Mouse (Mus musculus): ENCODE results near the gene Slc25a23. TPM values are rescaled to one million over a fixed set of nuclear protein-coding genes. Genes with fewer than 3 reads are reported as not detected.
"Not testable (repeated sequence)": the region's sequence is repeated elsewhere in the genome, so short reads cannot be mapped to it uniquely, and the experiment has no call there.

Slc25a23 gene
- polyA plus RNA-seq, 1 experiment from 2014 or later, result 45.0 TPM

- no peak overlapping the region for H3K4me2 ChIP-seq
- no peak overlapping the region for H3K9ac ChIP-seq
- H3K36me3 ChIP-seq, result no peaks in the 10 kb centered on the region
- H3K4me3 ChIP-seq, result no peak overlapping the region
- H3K27ac ChIP-seq (replicated peaks), result no peak overlapping the region
- peaks cover 8% of the 10 kb centered on the region for H3K4me1 ChIP-seq (replicated peaks)
- H3K9me3 ChIP-seq, result no peaks in the 10 kb centered on the region
- peaks cover 20% of the 10 kb centered on the region for H3K27me3 ChIP-seq
- no peak for ATAC-seq (ENCODE audit: low FRiP score, low read depth)
- WGBS, result 63% methylated on average over 5 of the region's 5 CpGs
Measured at GRCm38 (mm10) chr17:57066908-57067307, 7.2 kb upstream of the Slc25a23 start.

- 12% methylated on average over 8 of the region's 8 CpGs for WGBS
Measured at GRCm38 (mm10) chr17:57063031-57063430, 3.4 kb upstream of the Slc25a23 start.

GRCm38 (mm10) chr17:57062548-57062947 is 2.9 kb upstream of the Slc25a23 start:
- H3K27ac ChIP-seq (replicated peaks), result no peak overlapping the region
- peak overlapping the region; percentile 39 for H3K4me3 ChIP-seq
- peak overlapping the region; percentile 65 for H3K4me2 ChIP-seq
- peaks cover 32% of the 10 kb centered on the region for H3K4me1 ChIP-seq (replicated peaks)
- no peak overlapping the region for H3K9ac ChIP-seq
- no peaks in the 10 kb centered on the region for H3K9me3 ChIP-seq
- WGBS, result under 1% methylated on average over 22 of the region's 22 CpGs
- no peak for ATAC-seq (ENCODE audit: low FRiP score, low read depth)
- H3K36me3 ChIP-seq, result no peaks in the 10 kb centered on the region
- peaks cover 25% of the 10 kb centered on the region for H3K27me3 ChIP-seq

More at GRCm38 (mm10) chr17:57063031-57063430, 3.4 kb upstream of the Slc25a23 start:
- Histone ChIP-seq H3K4me2 (no peak overlapping the region), H3K9ac (no peak overlapping the region), H3K27ac (replicated peaks) (no peak overlapping the region), H3K27me3 (peaks cover 25% of the 10 kb centered on the region), H3K4me1 (replicated peaks) (peaks cover 28% of the 10 kb centered on the region), H3K9me3 (no peaks in the 10 kb centered on the region), H3K4me3 (no peak overlapping the region), H3K36me3 (no peaks in the 10 kb centered on the region)
- no peak for ATAC-seq (ENCODE audit: low FRiP score, low read depth)

- H3K36me3 ChIP-seq, result no peaks in the 10 kb centered on the region
- no peak for ATAC-seq (ENCODE audit: low FRiP score, low read depth)
- H3K4me2 ChIP-seq, result peak overlapping the region; percentile 65
- peaks cover 32% of the 10 kb centered on the region for H3K4me1 ChIP-seq (replicated peaks)
- peak overlapping the region; percentile 39 for H3K4me3 ChIP-seq
- H3K9ac ChIP-seq, result peak overlapping the region; percentile 17; the same call in 1 of the 2 replicates
- no peaks in the 10 kb centered on the region for H3K9me3 ChIP-seq
- H3K27ac ChIP-seq (replicated peaks), result no peak overlapping the region
- H3K27me3 ChIP-seq, result peaks cover 25% of the 10 kb centered on the region
- 2% methylated on average over 38 of the region's 39 CpGs for WGBS
Measured at GRCm38 (mm10) chr17:57062011-57062521, 2.4 kb upstream of the Slc25a23 start.

- H3K4me1 ChIP-seq (replicated peaks), result peaks cover 32% of the 10 kb centered on the region
- H3K27ac ChIP-seq (replicated peaks), result no peak overlapping the region
- H3K4me3 ChIP-seq, result peak overlapping the region; percentile 94
- H3K9me3 ChIP-seq, result no peaks in the 10 kb centered on the region
- no peak overlapping the region for H3K9ac ChIP-seq
- peak overlapping the region; percentile 72 for H3K4me2 ChIP-seq
- 42% methylated on average over 10 of the region's 10 CpGs for WGBS
- H3K27me3 ChIP-seq, result peaks cover 25% of the 10 kb centered on the region
- ATAC-seq (ENCODE audit: low FRiP score, low read depth), result no peak
- no peaks in the 10 kb centered on the region; the same call in 1 of the 2 replicates for H3K36me3 ChIP-seq
Measured at GRCm38 (mm10) chr17:57061069-57061468, 1.4 kb upstream of the Slc25a23 start.

- peak; percentile 92 for ATAC-seq (ENCODE audit: low FRiP score, low read depth)
- H3K4me2 ChIP-seq, result peak overlapping the region; percentile 72
- WGBS, result under 1% methylated on average over 44 of the region's 44 CpGs
Measured at GRCm38 (mm10) chr17:57060231-57060801, 653 bp upstream of the Slc25a23 start.

GRCm38 (mm10) chr17:57058891-57059485 is 675 bp downstream of the Slc25a23 start, which contains the start of gene Crb3:
Crb3 (plus strand) TSS chr17:57059105.
- ATAC-seq (ENCODE audit: low FRiP score, low read depth), result peak; percentile 9
- H3K4me2 ChIP-seq, result peak within 1 kb of the TSS; percentile 72
- peak within 1 kb of the TSS; percentile 94 for H3K4me3 ChIP-seq
- H3K27me3 ChIP-seq, result peaks cover 21% of the 10 kb centered on the region
- 0% methylated on average over 17 of the region's 22 CpGs for WGBS
- peak within 1 kb of the TSS; percentile 91 for H3K27ac ChIP-seq (replicated peaks)
- no peaks in the 10 kb centered on the region for H3K9me3 ChIP-seq
- peaks cover 8% of the 10 kb centered on the region for H3K36me3 ChIP-seq
- peak within 1 kb of the TSS; percentile 86 for H3K9ac ChIP-seq
- peaks cover 32% of the 10 kb centered on the region for H3K4me1 ChIP-seq (replicated peaks)

More at GRCm38 (mm10) chr17:57060231-57060801, 653 bp upstream of the Slc25a23 start:
- H3K27me3 ChIP-seq, result peaks cover 25% of the 10 kb centered on the region
- peaks cover 4% of the 10 kb centered on the region for H3K36me3 ChIP-seq
- no peaks in the 10 kb centered on the region for H3K9me3 ChIP-seq
- peak overlapping the region; percentile 91 for H3K27ac ChIP-seq (replicated peaks)
- H3K4me1 ChIP-seq (replicated peaks), result peaks cover 32% of the 10 kb centered on the region
- H3K9ac ChIP-seq, result peak overlapping the region; percentile 86
- peak overlapping the region; percentile 94 for H3K4me3 ChIP-seq

GRCm38 (mm10) chr17:57056246-57056645 is 3.4 kb downstream of the Slc25a23 start:
- no peak for ATAC-seq (ENCODE audit: low FRiP score, low read depth)
- no peak overlapping the region for H3K9ac ChIP-seq
- H3K4me2 ChIP-seq, result no peak overlapping the region
- H3K36me3 ChIP-seq, result peaks cover 33% of the 10 kb centered on the region
- H3K27ac ChIP-seq (replicated peaks), result no peak overlapping the region
- peaks cover 20% of the 10 kb centered on the region for H3K4me1 ChIP-seq (replicated peaks)
- no peaks in the 10 kb centered on the region for H3K9me3 ChIP-seq
- no peaks in the 10 kb centered on the region for H3K27me3 ChIP-seq
- WGBS, result 92% methylated on average over 3 of the region's 3 CpGs
- H3K4me3 ChIP-seq, result no peak overlapping the region

GRCm38 (mm10) chr17:57051679-57052078 is 8.0 kb downstream of the Slc25a23 start:
- not testable (repeated sequence) for H3K9ac ChIP-seq; H3K27me3 ChIP-seq; H3K4me2 ChIP-seq; H3K9me3 ChIP-seq; H3K4me1 ChIP-seq (replicated peaks); H3K27ac ChIP-seq (replicated peaks); H3K4me3 ChIP-seq; ATAC-seq (ENCODE audit: low FRiP score, low read depth)
- peaks cover 53% of the 10 kb centered on the region for H3K36me3 ChIP-seq
- 88% methylated on average over 4 of the region's 4 CpGs for WGBS

- Histone ChIP-seq H3K27ac (replicated peaks) (no peak overlapping the region), H3K27me3 (no peaks in the 10 kb centered on the region), H3K4me2 (no peak overlapping the region), H3K36me3 (peaks cover 61% of the 10 kb centered on the region), H3K9me3 (no peaks in the 10 kb centered on the region), H3K4me1 (replicated peaks) (no peaks in the 10 kb centered on the region), H3K4me3 (no peak overlapping the region), H3K9ac (no peak overlapping the region)
- no peak for ATAC-seq (ENCODE audit: low FRiP score, low read depth)
- WGBS, result 95% methylated on average over 3 of the region's 3 CpGs
Measured at GRCm38 (mm10) chr17:57048816-57049215, 10.8 kb downstream of the Slc25a23 start.

GRCm38 (mm10) chr17:57047406-57047805 is 12.3 kb downstream of the Slc25a23 start:
- Histone ChIP-seq H3K27me3 (no peaks in the 10 kb centered on the region), H3K9ac (no peak overlapping the region), H3K4me2 (no peak overlapping the region), H3K9me3 (no peaks in the 10 kb centered on the region), H3K36me3 (peaks cover 48% of the 10 kb centered on the region), H3K27ac (replicated peaks) (no peak overlapping the region), H3K4me3 (no peak overlapping the region), H3K4me1 (replicated peaks) (no peaks in the 10 kb centered on the region)
- no peak for ATAC-seq (ENCODE audit: low FRiP score, low read depth)
- WGBS, result 50% methylated on average over 5 of the region's 5 CpGs

GRCm38 (mm10) chr17:57041554-57041953 is 18.1 kb downstream of the Slc25a23 start, which contains the start of gene Slc25a41:
Slc25a41 (minus strand) TSS chr17:57041654.
- no peaks in the 10 kb centered on the region for H3K4me1 ChIP-seq (replicated peaks)
- 76% methylated on average over 8 of the region's 8 CpGs for WGBS

More at GRCm38 (mm10) chr17:57041554-57041953, 18.1 kb downstream of the Slc25a23 start, which contains the start of gene Slc25a41:
- H3K4me3 ChIP-seq, result no peak within 1 kb of the TSS
- H3K9ac ChIP-seq, result no peak within 1 kb of the TSS
- no peak within 1 kb of the TSS for H3K27ac ChIP-seq (replicated peaks)
- ATAC-seq (ENCODE audit: low FRiP score, low read depth), result no peak
- no peaks in the 10 kb centered on the region for H3K27me3 ChIP-seq
- peaks cover 17% of the 10 kb centered on the region; the same call in 1 of the 2 replicates for H3K36me3 ChIP-seq
- no peaks in the 10 kb centered on the region for H3K9me3 ChIP-seq
- no peak within 1 kb of the TSS for H3K4me2 ChIP-seq

All from hindbrain, embryonic 15.5 days (tissue).